ENCODE assay signal across 13 mouse cellular contexts in genomic region chr10:122891461-122891860, GRCm38 (mm10).
A peak's percentile ranks its signal among the peaks of the same experiment; 100 is the strongest.
DNase-seq lines count a peak whose midpoint lies in the region; ATAC-seq and TF ChIP-seq lines count a peak whose summit lies in the region.
"Had no signal": no experiment of that assay in that cellular context is flagged by ENCODE, and none has a peak within 500 bp of the region (broad histone marks: within the 10 kb centered on the region; RNA-seq: fewer than 3 reads in every experiment).

No protein-coding gene starts in this region.

- no peaks in the 10 kb centered on the region for H3K9me3 ChIP-seq in lung, postnatal 0 days (ENCODE audit: low read length)
- no peaks in the 10 kb centered on the region for H3K9me3 ChIP-seq in embryonic facial prominence, embryonic 15.5 days (replicated peaks)
- no peaks in the 10 kb centered on the region for H3K9me3 ChIP-seq in forebrain, embryonic 16.5 days (ENCODE audit: control insufficient read depth, low read length)
- H3K9me3 ChIP-seq: forebrain, embryonic 15.5 days; lung, embryonic 15.5 days had no signal

- no peak overlapping the region for H3K4me2 ChIP-seq in lung, postnatal 0 days (replicated peaks; ENCODE audit: low read depth, low read length)
- H3K4me2 ChIP-seq in embryonic facial prominence, embryonic 15.5 days (replicated peaks): no peak overlapping the region
- no peak overlapping the region for H3K4me2 ChIP-seq in forebrain, embryonic 16.5 days (ENCODE audit: low read length)
- H3K4me2 ChIP-seq: forebrain, embryonic 15.5 days; liver, embryonic 11.5 days; lung, embryonic 15.5 days had no signal

- WGBS in lung, postnatal 0 days: 45% methylated on average over 6 of the region's 6 CpGs
- 63% methylated on average over 6 of the region's 6 CpGs for WGBS in embryonic facial prominence, embryonic 15.5 days
- 66% methylated on average over 6 of the region's 6 CpGs for WGBS in forebrain, embryonic 16.5 days

- no peak overlapping the region for H3K4me3 ChIP-seq in lung, postnatal 0 days (ENCODE audit: low read depth, low read length)
- no peak overlapping the region for H3K4me3 ChIP-seq in embryonic facial prominence, embryonic 15.5 days (replicated peaks)
- no peak overlapping the region for H3K4me3 ChIP-seq in forebrain, embryonic 16.5 days (replicated peaks; ENCODE audit: low read length)
- H3K4me3 ChIP-seq: forebrain, embryonic 15.5 days; lung, embryonic 15.5 days had no signal

- peak overlapping the region; percentile 3; the same call in 1 of the 2 replicates for H3K27ac ChIP-seq in lung, postnatal 0 days (ENCODE audit: low read length)
- 0 out of 2 replicates have a peak overlapping the region, but pooled peaks have one; percentile 29 for H3K27ac ChIP-seq in embryonic facial prominence, embryonic 15.5 days (replicated peaks)
- H3K27ac ChIP-seq in forebrain, embryonic 16.5 days (ENCODE audit: low read length): no peak overlapping the region
- H3K27ac ChIP-seq: forebrain, embryonic 15.5 days; lung, embryonic 15.5 days had no signal

- intact Hi-C loops in heart, postnatal 25 days (cut with DNase I): loop anchor here (5.0 kb wide), 2 partner anchors 34 to 84 kb away; no protein-coding TSS in a partner anchor

- peak; percentile 27 for DNase-seq in gastrocnemius, adult 18-20 months (ENCODE audit: low spot score)
- DNase-seq in gastrocnemius, postnatal 25 days: no peak
- DNase-seq in lung, postnatal 0 days (ENCODE audit: low spot score): peak; percentile 75
- no peak for DNase-seq in lung, postnatal 36 days
- peak; percentile 19 for DNase-seq in heart, postnatal 25 days (ENCODE audit: low spot score)
- DNase-seq: cerebellum, adult 11-12 months; cerebellum, postnatal 36 days had no signal

- ATAC-seq in lung, postnatal 0 days: no peak
- ATAC-seq in embryonic facial prominence, embryonic 15.5 days (ENCODE audit: insufficient number of reproducible peaks, low FRiP score, low TSS enrichment, low read depth): no peak
- no peak for ATAC-seq in forebrain, embryonic 16.5 days
- ATAC-seq in megakaryocyte, adult 5-6 weeks (ENCODE audit: poor library complexity, severe bottlenecking): no peak
- ATAC-seq: forebrain, embryonic 15.5 days had no signal

- peaks cover 16% of the 10 kb centered on the region; the same call in 1 of the 2 replicates for H3K4me1 ChIP-seq in lung, postnatal 0 days (ENCODE audit: insufficient read depth, low read depth, low read length)
- H3K4me1 ChIP-seq in embryonic facial prominence, embryonic 15.5 days: peaks cover 71% of the 10 kb centered on the region
- peaks cover 28% of the 10 kb centered on the region for H3K4me1 ChIP-seq in forebrain, embryonic 16.5 days (replicated peaks; ENCODE audit: control insufficient read depth, insufficient read depth, low read length)

- H3K36me3 ChIP-seq in lung, postnatal 0 days (ENCODE audit: insufficient read depth, low read length): no peaks in the 10 kb centered on the region
- H3K36me3 ChIP-seq in embryonic facial prominence, embryonic 15.5 days: no peaks in the 10 kb centered on the region
- no peaks in the 10 kb centered on the region for H3K36me3 ChIP-seq in forebrain, embryonic 16.5 days (ENCODE audit: control insufficient read depth, insufficient read depth)
- H3K36me3 ChIP-seq: forebrain, embryonic 15.5 days; lung, embryonic 15.5 days had no signal

- no peak overlapping the region for H3K9ac ChIP-seq in lung, postnatal 0 days (replicated peaks; ENCODE audit: low read depth)
- H3K9ac ChIP-seq in embryonic facial prominence, embryonic 15.5 days: no peak overlapping the region
- no peak overlapping the region for H3K9ac ChIP-seq in forebrain, embryonic 16.5 days (replicated peaks; ENCODE audit: low read depth, low read length)
- H3K9ac ChIP-seq: forebrain, embryonic 15.5 days; lung, embryonic 15.5 days had no signal

- no peak for TF ChIP-seq EP300 in lung, postnatal 0 days (IDR thresholded peaks at IDR 0.05)

- no peak for TF ChIP-seq CTCF in lung, postnatal 0 days (IDR thresholded peaks at IDR 0.05)

- no peaks in the 10 kb centered on the region for H3K27me3 ChIP-seq in lung, postnatal 0 days (replicated peaks; ENCODE audit: insufficient read depth, low read length)
- no peaks in the 10 kb centered on the region for H3K27me3 ChIP-seq in embryonic facial prominence, embryonic 15.5 days
- H3K27me3 ChIP-seq in forebrain, embryonic 16.5 days (replicated peaks; ENCODE audit: control insufficient read depth, insufficient read depth, low read length): no peaks in the 10 kb centered on the region
- H3K27me3 ChIP-seq: forebrain, embryonic 15.5 days; lung, embryonic 15.5 days had no signal

Comparison
In these comparisons a context has a peak if more than half of its experiments do, and no peak if none do; other contexts are left out.
1. DNase-seq: peak in gastrocnemius, adult 18-20 months (single experiment), lung, postnatal 0 days (single experiment) and heart, postnatal 25 days (single experiment); none in gastrocnemius, postnatal 25 days (single experiment) and lung, postnatal 36 days (single experiment).